28 mouse cellular contexts compared by ENCODE assay signal in genomic region chr10:66843258-66843657, GRCm38 (mm10).
A peak's percentile ranks its signal among the peaks of the same experiment; 100 is the strongest.
DNase-seq lines count a peak whose midpoint lies in the region; ATAC-seq lines count a peak whose summit lies in the region.
"Had no signal": no experiment of that assay in that cellular context is flagged by ENCODE, and none has a peak within 500 bp of the region (broad histone marks: within the 10 kb centered on the region; RNA-seq: fewer than 3 reads in every experiment).

No protein-coding gene starts in this region.

- no peak overlapping the region for H3K27ac ChIP-seq in embryonic facial prominence, embryonic 14.5 days (replicated peaks; ENCODE audit: low read depth, low read length)
- no peak overlapping the region for H3K27ac ChIP-seq in embryonic facial prominence, embryonic 10.5 days (replicated peaks)
- H3K27ac ChIP-seq in heart, embryonic 10.5 days, result no peak overlapping the region
- no peak overlapping the region for H3K27ac ChIP-seq in forebrain, embryonic 16.5 days (ENCODE audit: low read length)
- H3K27ac ChIP-seq: forebrain, embryonic 12.5 days; hindbrain, embryonic 12.5 days; layer of hippocampus, adult 2 months; limb, embryonic 10.5 days; liver, embryonic 15.5 days; lung, embryonic 15.5 days; neural tube, embryonic 15.5 days; stomach, embryonic 15.5 days had no signal

- no peaks in the 10 kb centered on the region for H3K9me3 ChIP-seq in embryonic facial prominence, embryonic 14.5 days (ENCODE audit: control insufficient read depth, low read length)
- H3K9me3 ChIP-seq in embryonic facial prominence, embryonic 10.5 days, result no peaks in the 10 kb centered on the region
- H3K9me3 ChIP-seq in heart, embryonic 10.5 days, result no peaks in the 10 kb centered on the region
- H3K9me3 ChIP-seq in forebrain, embryonic 16.5 days (ENCODE audit: control insufficient read depth, low read length), result no peaks in the 10 kb centered on the region
- H3K9me3 ChIP-seq: forebrain, embryonic 12.5 days; hindbrain, embryonic 12.5 days; limb, embryonic 10.5 days; liver, embryonic 15.5 days; lung, embryonic 15.5 days; neural tube, embryonic 15.5 days; stomach, embryonic 15.5 days had no signal

- no peaks in the 10 kb centered on the region for H3K27me3 ChIP-seq in embryonic facial prominence, embryonic 14.5 days (replicated peaks; ENCODE audit: control insufficient read depth, insufficient read depth, low read length)
- no peaks in the 10 kb centered on the region for H3K27me3 ChIP-seq in embryonic facial prominence, embryonic 10.5 days (replicated peaks; ENCODE audit: low read depth, poor library complexity, severe bottlenecking)
- H3K27me3 ChIP-seq in heart, embryonic 10.5 days (ENCODE audit: insufficient read depth, poor library complexity, severe bottlenecking), result no peaks in the 10 kb centered on the region
- no peaks in the 10 kb centered on the region for H3K27me3 ChIP-seq in forebrain, embryonic 16.5 days (replicated peaks; ENCODE audit: control insufficient read depth, insufficient read depth, low read length)
- H3K27me3 ChIP-seq: forebrain, embryonic 12.5 days; hindbrain, embryonic 12.5 days; liver, embryonic 15.5 days; lung, embryonic 15.5 days; neural tube, embryonic 15.5 days; Patski; stomach, embryonic 15.5 days had no signal

- no peak overlapping the region for H3K4me2 ChIP-seq in embryonic facial prominence, embryonic 14.5 days (ENCODE audit: low read depth, low read length)
- H3K4me2 ChIP-seq in forebrain, embryonic 16.5 days (ENCODE audit: low read length), result no peak overlapping the region
- H3K4me2 ChIP-seq: forebrain, embryonic 12.5 days; hindbrain, embryonic 12.5 days; liver, embryonic 15.5 days; lung, embryonic 15.5 days; neural tube, embryonic 15.5 days; stomach, embryonic 15.5 days had no signal

- no peak overlapping the region for H3K4me3 ChIP-seq in embryonic facial prominence, embryonic 14.5 days (ENCODE audit: low read depth, low read length)
- H3K4me3 ChIP-seq in embryonic facial prominence, embryonic 10.5 days, result no peak overlapping the region
- H3K4me3 ChIP-seq in heart, embryonic 10.5 days, result no peak overlapping the region
- no peak overlapping the region for H3K4me3 ChIP-seq in forebrain, embryonic 16.5 days (replicated peaks; ENCODE audit: low read length)
- H3K4me3 ChIP-seq: forebrain, embryonic 12.5 days; hindbrain, embryonic 12.5 days; layer of hippocampus, adult 2 months; limb, embryonic 10.5 days; liver, embryonic 15.5 days; lung, embryonic 15.5 days; neural tube, embryonic 15.5 days; stomach, embryonic 15.5 days had no signal

- H3K36me3 ChIP-seq in embryonic facial prominence, embryonic 14.5 days (ENCODE audit: control insufficient read depth, insufficient read depth, low read length), result no peaks in the 10 kb centered on the region
- no peaks in the 10 kb centered on the region for H3K36me3 ChIP-seq in embryonic facial prominence, embryonic 10.5 days (replicated peaks)
- H3K36me3 ChIP-seq in heart, embryonic 10.5 days, result no peaks in the 10 kb centered on the region
- H3K36me3 ChIP-seq in forebrain, embryonic 16.5 days (ENCODE audit: control insufficient read depth, insufficient read depth), result no peaks in the 10 kb centered on the region
- H3K36me3 ChIP-seq: forebrain, embryonic 12.5 days; hindbrain, embryonic 12.5 days; limb, embryonic 10.5 days; liver, embryonic 15.5 days; lung, embryonic 15.5 days; neural tube, embryonic 15.5 days; stomach, embryonic 15.5 days had no signal

- H3K9ac ChIP-seq in embryonic facial prominence, embryonic 14.5 days (ENCODE audit: low read depth, low read length), result no peak overlapping the region
- no peak overlapping the region for H3K9ac ChIP-seq in forebrain, embryonic 16.5 days (replicated peaks; ENCODE audit: low read depth, low read length)
- H3K9ac ChIP-seq: forebrain, embryonic 12.5 days; hindbrain, embryonic 12.5 days; liver, embryonic 15.5 days; lung, embryonic 15.5 days; neural tube, embryonic 15.5 days; stomach, embryonic 15.5 days had no signal

- no peaks in the 10 kb centered on the region for H3K4me1 ChIP-seq in embryonic facial prominence, embryonic 14.5 days (ENCODE audit: control insufficient read depth, insufficient read depth, low read length)
- peaks cover 4% of the 10 kb centered on the region; the same call in 1 of the 2 replicates for H3K4me1 ChIP-seq in embryonic facial prominence, embryonic 10.5 days
- H3K4me1 ChIP-seq in heart, embryonic 10.5 days, result no peaks in the 10 kb centered on the region
- H3K4me1 ChIP-seq in forebrain, embryonic 16.5 days (replicated peaks; ENCODE audit: control insufficient read depth, insufficient read depth, low read length), result no peaks in the 10 kb centered on the region
- H3K4me1 ChIP-seq: forebrain, embryonic 12.5 days; hindbrain, embryonic 12.5 days; liver, embryonic 15.5 days; lung, embryonic 15.5 days; neural tube, embryonic 15.5 days; stomach, embryonic 15.5 days had no signal

- ATAC-seq in embryonic facial prominence, embryonic 14.5 days (ENCODE audit: low read depth), result no peak
- no peak for ATAC-seq in erythroid progenitor cell, adult 5-6 weeks (replicated peaks; ENCODE audit: low FRiP score, poor library complexity, severe bottlenecking)
- no peak for ATAC-seq in forebrain, embryonic 16.5 days
- ATAC-seq: intestine, postnatal 0 days; midbrain, embryonic 16.5 days; Patski had no signal

- DNase-seq in embryonic facial prominence, embryonic 14.5 days (ENCODE audit: low spot score), result peak; percentile 27
- no peak for DNase-seq in embryonic facial prominence, embryonic 10.5 days (ENCODE audit: low spot score)
- peak; percentile 28 for DNase-seq in heart, adult 8-10 months (ENCODE audit: low spot score)
- no peak for DNase-seq in heart, embryonic 10.5 days (ENCODE audit: low spot score)
- peak; percentile 82 for DNase-seq in NIH3T3 (ENCODE audit: low read depth)
- peak; percentile 52 for DNase-seq in gastrocnemius, postnatal 25 days
- DNase-seq: adrenal gland, adult 8-10 months; cerebellum, adult 9-10 months; kidney, postnatal 10 days; liver; lung, postnatal 36 days; right cerebral cortex, adult 18-20 months; right cerebral cortex, postnatal 4 days; thymus, adult 2 months; thymus, postnatal 4 days had no signal

- WGBS in embryonic facial prominence, embryonic 14.5 days, result 35% methylated on average over 2 of the region's 2 CpGs
- WGBS in embryonic facial prominence, embryonic 10.5 days, result 63% methylated on average over 2 of the region's 2 CpGs
- WGBS in heart, embryonic 10.5 days, result 63% methylated on average over 2 of the region's 2 CpGs
- 94% methylated on average over 2 of the region's 2 CpGs for WGBS in forebrain, embryonic 16.5 days

Comparison
In these comparisons a context has a peak if more than half of its experiments do, and no peak if none do; other contexts are left out.
1. DNase-seq: peak in embryonic facial prominence, embryonic 14.5 days (single experiment), heart, adult 8-10 months (single experiment), NIH3T3 (single experiment) and gastrocnemius, postnatal 25 days (single experiment); none in embryonic facial prominence, embryonic 10.5 days (single experiment) and heart, embryonic 10.5 days (single experiment).